Mouse (Mus musculus) ES-Bruce4 (cell line): Measurements from ENCODE around the gene Qser1.
"Not testable (repeated sequence)": the region's sequence is repeated elsewhere in the genome, so short reads cannot be mapped to it uniquely, and the experiment has no call there.

ENCODE experiments used
- CTCF ChIP-seq: IDR thresholded peaks from one replicate; pipeline ENCODE4 v1.8.1; 2011; ENCODE audit warnings: low read depth, low read length
- EP300 ChIP-seq: IDR thresholded peaks from 2 replicates; pipeline ENCODE4 v1.6.1; 2011; ENCODE audit warnings: low read depth, low read length; ENCODE audit not compliant: insufficient read depth

- not testable (repeated sequence) for TF ChIP-seq EP300, CTCF
Observed at GRCm38 (mm10) chr2:104858083-104858482, 41.5 kb upstream of the Qser1 start.
